Mouse (Mus musculus) small intestine, adult 2 months (tissue): Measurements from ENCODE around the gene Spsb2.
"Not testable (repeated sequence)": the region's sequence is repeated elsewhere in the genome, so short reads cannot be mapped to it uniquely, and the experiment has no call there.

Source experiments
- CTCF ChIP-seq: fragments of 200-500 bp; IDR thresholded peaks from 2 replicates; pipeline ENCODE4 v1.5.1; 2012; ENCODE audit warnings: low read depth, mild to moderate bottlenecking, control low read depth, inconsistent platforms, low read length, moderate library complexity, mixed read lengths; ENCODE audit not compliant: insufficient replicate concordance, insufficient read length; ENCODE audit errors: extremely low read depth
- POLR2A ChIP-seq: fragments of 200-500 bp; IDR thresholded peaks from 2 replicates; pipeline ENCODE4 v1.6.1; 2012; ENCODE audit warnings: low read depth, mild to moderate bottlenecking, control low read depth, inconsistent platforms, low read length, moderate library complexity

DNA sequence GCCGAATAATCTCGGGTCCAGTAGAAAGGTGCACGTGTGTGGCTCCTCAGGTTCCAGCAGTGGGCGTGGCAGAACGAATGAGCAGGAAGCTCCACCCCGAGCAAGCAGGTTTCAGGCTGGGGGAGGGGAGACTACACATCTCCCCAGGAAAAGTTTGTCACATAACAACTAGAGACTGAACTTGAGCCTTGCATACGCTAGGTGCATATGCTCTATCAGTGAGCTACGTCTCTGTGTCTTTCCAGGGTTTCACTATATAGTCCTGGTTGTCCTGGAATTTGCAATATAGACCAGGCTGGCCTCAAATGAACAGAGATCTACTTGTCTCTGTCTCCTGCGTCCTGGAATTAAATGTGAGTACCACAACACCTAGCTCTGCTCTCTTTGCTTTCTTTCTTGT is 6.1 kb upstream of the Spsb2 start:
- TF ChIP-seq CTCF, POLR2A: not testable (repeated sequence)
